Mouse (Mus musculus) liver, embryonic 11.5 days (tissue): ENCODE results near the gene Olfr1424. TPM values are rescaled to one million over a fixed set of nuclear protein-coding genes. Genes with fewer than 3 reads are reported as not detected.

Experiments used
- ATAC-seq: fragments of 200-750 bp; cut with Nextera tagmentation; replicated peaks from 2 replicates; pipeline ENCODE4 v1.8.0; 2017; ENCODE audit warnings: moderate number of reproducible peaks, mild to moderate bottlenecking, moderate TSS enrichment, moderate library complexity; ENCODE audit not compliant: low FRiP score
- DNase-seq: peaks from one replicate; pipeline ENCODE4 v3.0.0-alpha.2; 2017; ENCODE audit warnings: low spot score
- H3K27ac ChIP-seq: fragments of 300-500 bp; sonication (generic); 2 replicates; pipeline ENCODE4 v1.5.1; 2014; ENCODE audit warnings: mild to moderate bottlenecking, low read depth, low read length, control low read depth
- H3K27me3 ChIP-seq: fragments of 300-500 bp; sonication (generic); replicated peaks from 2 replicates; pipeline ENCODE4 v1.6.1; 2014; ENCODE audit warnings: low read length, mixed read lengths; ENCODE audit not compliant: control insufficient read depth, insufficient read depth
- H3K36me3 ChIP-seq: fragments of 300-500 bp; sonication (generic); 2 replicates; pipeline ENCODE4 v1.6.1; 2014; ENCODE audit warnings: mild to moderate bottlenecking, low read length, moderate library complexity, mixed read lengths; ENCODE audit not compliant: control insufficient read depth, insufficient read depth
- H3K4me1 ChIP-seq: fragments of 300-500 bp; sonication (generic); replicated peaks from 2 replicates; pipeline ENCODE4 v1.6.1; 2014; ENCODE audit warnings: low read length, mixed read lengths; ENCODE audit not compliant: control insufficient read depth, insufficient read depth
- H3K4me2 ChIP-seq: fragments of 300-500 bp; sonication (generic); 2 replicates; pipeline ENCODE4 v1.6.1; 2014; ENCODE audit warnings: mild to moderate bottlenecking, control low read depth, moderate library complexity
- H3K4me3 ChIP-seq: fragments of 300-500 bp; sonication (generic); 2 replicates; pipeline ENCODE4 v1.5.1; 2014; ENCODE audit warnings: low read depth, low read length, control low read depth
- H3K9ac ChIP-seq: fragments of 300-500 bp; sonication (generic); 2 replicates; pipeline ENCODE4 v1.6.1; 2014; ENCODE audit warnings: low read depth, low read length, control low read depth
- H3K9me3 ChIP-seq: fragments of 300-500 bp; sonication (generic); 2 replicates; pipeline ENCODE4 v1.6.1; 2016; ENCODE audit warnings: low read length, inconsistent platforms, mixed read lengths; ENCODE audit not compliant: control insufficient read depth
- WGBS: fragments of 180-500 bp; shearing (Covaris S2); extraction: QIAGEN DNeasy Blood & Tissue Kit; methylation state at CpG from one replicate; pipeline ENCODE4 v1.1.7; 2014; 5-methylcytosine and 5-hydroxymethylcytosine counted together
- polyA plus RNA-seq: library from polyadenylated mRNA; unstranded; fragments of >200 nt; fragmentation: Nextera tagmentation; extraction: Ambion mirVana; gene quantifications from 2 replicates; pipeline ENCODE4 v1.2.1, GENCODE M21; 2014

Olfr1424 gene
- polyA plus RNA-seq, 1 experiment from 2014 or later: not detected

- H3K27me3 ChIP-seq: no peaks in the 10 kb centered on the region
- peak overlapping the region; percentile 78 for H3K4me3 ChIP-seq
- ATAC-seq: peak; percentile 57
- H3K27ac ChIP-seq: peak overlapping the region; percentile 84
- peak overlapping the region; percentile 89 for H3K4me2 ChIP-seq
- H3K4me1 ChIP-seq: peaks cover 10% of the 10 kb centered on the region
- H3K9me3 ChIP-seq: no peaks in the 10 kb centered on the region
- H3K36me3 ChIP-seq: no peaks in the 10 kb centered on the region
- WGBS: under 1% methylated on average over 26 of the region's 26 CpGs
- peak; percentile 59 for DNase-seq
- peak overlapping the region; percentile 78 for H3K9ac ChIP-seq
Measured at GRCm38 (mm10) chr19:12010916-12011559, 51.4 kb downstream of the Olfr1424 start.

GRCm38 (mm10) chr19:12010281-12010771 lies 52.2 kb downstream of the Olfr1424 start:
- Histone ChIP-seq H3K4me3 (peak overlapping the region; percentile 78), H3K36me3 (no peaks in the 10 kb centered on the region), H3K9me3 (no peaks in the 10 kb centered on the region), H3K27ac (peak overlapping the region; percentile 84), H3K4me2 (peak overlapping the region; percentile 89), H3K9ac (peak overlapping the region; percentile 78), H3K4me1 (peaks cover 10% of the 10 kb centered on the region), H3K27me3 (no peaks in the 10 kb centered on the region)
- under 1% methylated on average over 24 of the region's 24 CpGs for WGBS
- peak; percentile 85 for DNase-seq
- 0 out of 2 replicates have a peak, but pooled peaks have one; percentile 4 for ATAC-seq

- whole genome bisulfite sequencing: under 1% methylated on average over 24 of the region's 24 CpGs
Measured at GRCm38 (mm10) chr19:12009501-12010280, 52.8 kb downstream of the Olfr1424 start.

More at GRCm38 (mm10) chr19:12009501-12010280, 52.8 kb downstream of the Olfr1424 start:
- no peaks in the 10 kb centered on the region for H3K9me3 ChIP-seq
- peak overlapping the region; percentile 84 for H3K27ac ChIP-seq
- H3K36me3 ChIP-seq: no peaks in the 10 kb centered on the region
- peak overlapping the region; percentile 89 for H3K4me2 ChIP-seq
- ATAC-seq (peak; percentile 42), DNase-seq (peak; percentile 83)
- H3K27me3 ChIP-seq: no peaks in the 10 kb centered on the region
- peak overlapping the region; percentile 78 for H3K4me3 ChIP-seq
- H3K4me1 ChIP-seq: peaks cover 11% of the 10 kb centered on the region
- H3K9ac ChIP-seq: peak overlapping the region; percentile 78

Other genes starting within 250 kb of the Olfr1424 start
- 5.0 and 7.0 TPM in 2 replicates for gene Stx3, start 243.3 kb downstream of the Olfr1424 start, polyA plus RNA-seq
- not detected in 2 replicates for gene Olfr1417, start 223.5 kb downstream of the Olfr1424 start, polyA plus RNA-seq
- not detected in 2 replicates for gene Olfr1418, start 201.6 kb downstream of the Olfr1424 start, polyA plus RNA-seq
- gene Olfr1419, start 187.6 kb downstream of the Olfr1424 start, polyA plus RNA-seq: not detected in 2 replicates
- 0.14 TPM in 1 of 2 replicates, not detected in the other for gene Olfr1420, start 176.1 kb downstream of the Olfr1424 start, polyA plus RNA-seq
- gene Patl1, start 150.3 kb downstream of the Olfr1424 start, polyA plus RNA-seq: 21.7 and 24.3 TPM in 2 replicates
- gene Osbp, start 96.7 kb downstream of the Olfr1424 start, polyA plus RNA-seq: 5.2 and 6.8 TPM in 2 replicates
- gene Olfr1423, start 21.4 kb downstream of the Olfr1424 start, polyA plus RNA-seq: 0.03 and 0.06 TPM in 2 replicates
- not detected in 2 replicates for gene Olfr1425, start 15.0 kb upstream of the Olfr1424 start, polyA plus RNA-seq
- gene Olfr1426, start 29.3 kb upstream of the Olfr1424 start, polyA plus RNA-seq: not detected in 2 replicates
- not detected in 2 replicates for gene Olfr1427, start 40.7 kb upstream of the Olfr1424 start, polyA plus RNA-seq
- gene Olfr1428, start 53.2 kb upstream of the Olfr1424 start, polyA plus RNA-seq: not detected in 2 replicates
- gene Olfr76, start 60.5 kb upstream of the Olfr1424 start, polyA plus RNA-seq: 0.05 TPM in 1 of 2 replicates, not detected in the other
- gene Olfr1555-ps1, start 107.4 kb upstream of the Olfr1424 start, polyA plus RNA-seq: not detected in 2 replicates
- gene Olfr1431, start 138.0 kb upstream of the Olfr1424 start, polyA plus RNA-seq: not detected in 2 replicates
- not detected in 2 replicates for gene Olfr1432, start 169.9 kb upstream of the Olfr1424 start, polyA plus RNA-seq
- not detected in 2 replicates for gene Olfr262, start 179.0 kb upstream of the Olfr1424 start, polyA plus RNA-seq
- not detected in 2 replicates for gene Olfr235, start 198.3 kb upstream of the Olfr1424 start, polyA plus RNA-seq
- not detected in 2 replicates for gene Olfr1434, start 217.2 kb upstream of the Olfr1424 start, polyA plus RNA-seq
- gene Olfr1436, start 236.4 kb upstream of the Olfr1424 start, polyA plus RNA-seq: not detected in 2 replicates